Mouse (Mus musculus): ENCODE data around the gene Krtap29-1.

Gene Krtap29-1

DNA sequence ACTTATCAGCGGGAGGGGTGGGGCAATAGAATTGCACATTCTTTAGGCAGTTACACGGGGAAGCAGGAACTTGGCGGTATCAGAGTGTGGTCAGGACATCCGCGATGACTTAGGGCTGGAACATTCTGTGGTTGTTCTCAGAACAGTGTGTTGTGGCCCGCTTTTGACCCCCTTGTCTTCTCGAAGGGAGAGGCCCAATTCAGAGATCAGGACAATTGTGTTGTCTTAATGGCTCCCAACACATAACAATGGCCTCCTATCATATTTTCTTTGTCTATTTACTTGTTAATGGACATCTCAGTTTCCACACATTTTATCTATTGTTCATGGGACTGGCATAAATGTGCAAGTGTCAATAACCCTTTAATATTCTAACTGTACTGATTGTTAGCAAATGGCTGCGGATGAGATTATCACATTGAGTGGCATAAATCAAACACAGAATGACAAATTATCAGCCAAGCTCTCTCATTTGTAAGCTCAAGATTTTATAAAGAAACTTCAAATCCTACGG, 41.0 kb downstream of the Krtap29-1 start:
- no peak for DNase-seq

DNA sequence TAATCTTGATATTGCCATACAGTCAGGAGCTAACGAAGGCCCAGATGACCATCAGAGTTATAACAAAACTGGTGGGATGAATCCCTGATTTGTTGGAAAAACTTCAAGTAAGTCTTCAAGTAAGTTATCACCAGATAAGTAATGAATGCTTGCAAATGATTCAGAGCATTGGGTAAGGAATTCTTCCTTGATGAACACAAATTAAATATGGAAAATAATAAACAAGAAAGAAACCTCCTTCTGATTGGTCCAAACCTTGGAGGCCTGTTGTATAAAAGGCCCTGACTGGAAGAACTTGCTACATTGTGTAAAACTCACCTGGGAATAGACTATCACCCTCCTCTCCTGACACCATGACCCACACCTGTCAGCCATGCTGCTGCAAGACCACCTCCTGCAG, 42.9 kb downstream of the Krtap29-1 start, which contains the start of gene Krtap31-2:
TSS of gene Krtap31-2 (plus strand) at position 301 of the 400 bp plus-strand sequence.
- no peak for DNase-seq
